Mouse (Mus musculus) heart, embryonic 14.5 days (tissue): ENCODE results near the gene Cep19. TPM values are rescaled to one million over a fixed set of nuclear protein-coding genes. Genes with fewer than 3 reads are reported as not detected.

ENCODE experiments used
- ATAC-seq: fragments of 200-750 bp; cut with Nextera tagmentation; 2 replicates; pipeline ENCODE4 v1.8.0; 2017; ENCODE audit warnings: low read depth, moderate TSS enrichment; ENCODE audit not compliant: insufficient number of reproducible peaks, insufficient read depth, low FRiP score
- H3K27ac ChIP-seq, 2 experiments: fragments of 200-500 bp in 1 of 2; fragments of 300-500 bp in 1 of 2; sonication (generic) in 1 of 2; replicated peaks in 1 of 2; 2 replicates each; pipeline ENCODE4 v1.5.1; 2012 to 2014; ENCODE audit warnings: low read depth in 2 of 2, low read length in 2 of 2, control low read depth in 1 of 2, mild to moderate bottlenecking in 1 of 2, mixed read lengths in 1 of 2; ENCODE audit not compliant: control insufficient read depth in 1 of 2, insufficient read depth in 1 of 2
- H3K27me3 ChIP-seq: fragments of 300-500 bp; sonication (generic); 2 replicates; pipeline ENCODE4 v1.6.1; 2014; ENCODE audit warnings: mild to moderate bottlenecking, low read length, control low read depth; ENCODE audit not compliant: control insufficient read depth, insufficient read depth
- H3K36me3 ChIP-seq: fragments of 300-500 bp; sonication (generic); 2 replicates; pipeline ENCODE4 v1.6.1; 2014; ENCODE audit warnings: mild to moderate bottlenecking, control low read depth, low read length, mixed read lengths; ENCODE audit not compliant: control insufficient read depth, insufficient read depth
- H3K4me1 ChIP-seq, 2 experiments: fragments of 200-500 bp in 1 of 2; fragments of 300-500 bp in 1 of 2; sonication (generic) in 1 of 2; 2 replicates each; pipeline ENCODE4 v1.6.1; 2012 to 2014; ENCODE audit warnings: low read length in 2 of 2, control low read depth in 1 of 2, mixed read lengths in 1 of 2; ENCODE audit not compliant: control insufficient read depth in 2 of 2, insufficient read depth in 2 of 2
- H3K4me2 ChIP-seq: fragments of 300-500 bp; sonication (generic); 2 replicates; pipeline ENCODE4 v1.6.1; 2014; ENCODE audit warnings: mild to moderate bottlenecking, low read length
- H3K4me3 ChIP-seq, 2 experiments: fragments of 200-500 bp in 1 of 2; fragments of 300-500 bp in 1 of 2; sonication (generic) in 1 of 2; 2 replicates each; pipeline ENCODE4 v1.5.1; 2012 to 2014; ENCODE audit warnings: low read length in 2 of 2, mild to moderate bottlenecking in 2 of 2, control low read depth in 1 of 2, low read depth in 1 of 2, moderate library complexity in 1 of 2; ENCODE audit not compliant: control insufficient read depth in 1 of 2, insufficient read depth in 1 of 2
- H3K9ac ChIP-seq: fragments of 300-500 bp; sonication (generic); 2 replicates; pipeline ENCODE4 v1.6.1; 2014; ENCODE audit warnings: mild to moderate bottlenecking, low read length
- H3K9me3 ChIP-seq: fragments of 300-500 bp; sonication (generic); 2 replicates; pipeline ENCODE4 v1.6.1; 2016; ENCODE audit warnings: low read length, control low read depth; ENCODE audit not compliant: control insufficient read depth
- WGBS: fragments of 180-500 bp; shearing (Covaris S2); extraction: QIAGEN DNeasy Blood & Tissue Kit; methylation state at CpG from one replicate; pipeline ENCODE4 v1.1.7; 2014; 5-methylcytosine and 5-hydroxymethylcytosine counted together
- polyA plus RNA-seq: library from polyadenylated mRNA; unstranded; fragments of >200 nt; fragmentation: Nextera tagmentation; extraction: Ambion mirVana; gene quantifications from 2 replicates; pipeline ENCODE4 v1.2.1, GENCODE M21; 2014

The Cep19 gene
- polyA plus RNA-seq, 1 experiment from 2014 or later = 25.0 TPM

DNA sequence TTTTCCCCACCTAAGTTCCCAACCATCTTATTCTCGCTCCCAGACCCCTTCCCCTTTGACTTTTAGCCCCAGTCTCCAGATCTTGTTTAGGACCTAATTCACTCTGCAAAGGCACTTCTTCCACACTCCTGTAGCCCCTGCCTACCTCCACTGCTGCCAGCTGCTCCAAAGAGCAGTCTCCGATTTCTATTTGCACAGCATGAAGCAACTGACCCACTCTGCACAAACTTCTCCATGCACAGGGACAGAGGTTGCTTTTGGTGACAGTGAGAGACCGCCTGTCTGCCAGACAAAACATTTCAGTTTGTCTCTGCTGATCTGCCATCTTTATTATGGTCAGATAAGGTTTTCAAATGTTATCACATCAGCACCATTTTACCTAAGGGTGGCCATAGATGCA, 33.5 kb downstream of the Cep19 start:
- no peaks in the 10 kb centered on the region for H3K36me3 ChIP-seq
- H3K27ac ChIP-seq = no peak overlapping the region
- ATAC-seq = no peak
- H3K9ac ChIP-seq = no peak overlapping the region
- 91% methylated on average over 3 of the region's 3 CpGs for WGBS
- no peak overlapping the region for H3K4me3 ChIP-seq
- H3K4me2 ChIP-seq = no peak overlapping the region
- H3K4me1 ChIP-seq = peaks cover 0 to 5% of the 10 kb centered on the region in 2 experiments; a peak in 1 of 4 replicates
- no peaks in the 10 kb centered on the region for H3K27me3 ChIP-seq
- H3K9me3 ChIP-seq = no peaks in the 10 kb centered on the region

DNA sequence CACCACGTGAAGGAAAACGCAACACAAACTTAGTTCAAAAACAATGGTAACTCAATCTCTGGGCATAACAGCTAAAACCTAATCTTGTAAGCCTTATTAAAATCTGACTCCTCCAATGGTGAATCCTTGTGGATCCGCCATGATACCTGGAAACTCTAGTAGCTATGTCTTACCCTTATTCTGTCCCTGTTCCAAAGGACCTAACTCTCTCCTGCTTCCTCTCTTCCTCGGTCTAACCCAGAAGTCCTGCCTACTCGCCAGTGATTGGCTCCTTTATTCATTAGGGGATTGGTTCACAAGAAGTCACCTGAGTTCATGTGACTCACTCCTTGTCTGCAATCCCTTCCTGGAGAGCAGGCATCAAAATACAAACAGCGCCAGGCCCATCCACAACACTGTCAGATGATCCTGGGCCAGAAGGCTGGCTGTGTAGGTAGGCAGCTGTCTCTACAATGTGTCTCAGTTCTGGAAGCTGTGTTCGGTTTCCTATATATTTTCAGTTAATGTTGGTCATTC, 36.3 kb downstream of the Cep19 start:
- WGBS = 74% methylated on average over 7 of the region's 7 CpGs
- Histone ChIP-seq H3K4me2 (no peak overlapping the region), H3K4me1 (no peaks in the 10 kb centered on the region), H3K36me3 (no peaks in the 10 kb centered on the region), H3K27me3 (no peaks in the 10 kb centered on the region), H3K4me3 (no peak overlapping the region), H3K9ac (no peak overlapping the region), H3K27ac (no peak overlapping the region), H3K9me3 (no peaks in the 10 kb centered on the region)
- no peak for ATAC-seq

DNA sequence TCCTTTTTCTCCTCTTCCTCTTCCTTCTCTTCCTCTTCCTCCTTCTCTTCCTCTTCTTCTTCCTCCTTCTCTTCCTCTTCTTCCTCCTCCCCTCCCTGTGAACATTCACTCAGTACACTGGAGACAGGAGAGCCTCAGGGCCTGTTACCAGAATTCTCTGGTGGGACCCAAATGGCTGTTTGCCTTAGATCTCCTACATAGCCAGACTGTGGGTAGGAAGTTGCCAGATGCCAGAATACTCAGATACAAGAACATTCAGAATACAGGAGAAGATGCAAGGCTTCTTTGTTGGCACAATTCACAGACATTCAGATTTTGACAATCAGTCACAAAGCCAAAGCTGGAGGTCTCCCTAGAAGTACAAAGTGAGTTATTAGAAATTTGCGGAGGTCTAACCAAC, 39.4 kb downstream of the Cep19 start:
- no peak overlapping the region for H3K4me3 ChIP-seq
- no peak overlapping the region for H3K27ac ChIP-seq
- 0 out of 2 replicates have a peak, but pooled peaks cover 3% of the 10 kb centered on the region for H3K9me3 ChIP-seq
- WGBS = 84% methylated on average over 1 of the region's 1 CpGs
- no peak overlapping the region for H3K9ac ChIP-seq
- no peak overlapping the region for H3K4me2 ChIP-seq
- H3K4me1 ChIP-seq = no peaks in the 10 kb centered on the region
- H3K36me3 ChIP-seq = no peaks in the 10 kb centered on the region
- ATAC-seq = no peak
- H3K27me3 ChIP-seq = no peaks in the 10 kb centered on the region

GRCm38 (mm10) chr16:32143766-32144165, 44.2 kb downstream of the Cep19 start:
- WGBS = 86% methylated on average over 15 of the region's 15 CpGs
- Histone ChIP-seq H3K36me3 (0 out of 2 replicates have a peak, but pooled peaks cover 2% of the 10 kb centered on the region), H3K4me1 (no peaks in the 10 kb centered on the region), H3K27ac (no peak overlapping the region), H3K9ac (no peak overlapping the region), H3K9me3 (0 out of 2 replicates have a peak, but pooled peaks cover 3% of the 10 kb centered on the region), H3K4me2 (no peak overlapping the region), H3K4me3 (no peak overlapping the region), H3K27me3 (no peaks in the 10 kb centered on the region)
- no peak for ATAC-seq

GRCm38 (mm10) chr16:32144592-32144991, 45.0 kb downstream of the Cep19 start:
- no peaks in the 10 kb centered on the region for H3K4me1 ChIP-seq
- 0 out of 2 replicates have a peak, but pooled peaks cover 2% of the 10 kb centered on the region for H3K36me3 ChIP-seq
- no peak overlapping the region for H3K27ac ChIP-seq
- H3K9me3 ChIP-seq = 0 out of 2 replicates have a peak, but pooled peaks cover 3% of the 10 kb centered on the region
- 88% methylated on average over 17 of the region's 17 CpGs for WGBS
- H3K9ac ChIP-seq = no peak overlapping the region
- H3K27me3 ChIP-seq = no peaks in the 10 kb centered on the region
- ATAC-seq = no peak
- H3K4me2 ChIP-seq = no peak overlapping the region
- no peak overlapping the region for H3K4me3 ChIP-seq

DNA sequence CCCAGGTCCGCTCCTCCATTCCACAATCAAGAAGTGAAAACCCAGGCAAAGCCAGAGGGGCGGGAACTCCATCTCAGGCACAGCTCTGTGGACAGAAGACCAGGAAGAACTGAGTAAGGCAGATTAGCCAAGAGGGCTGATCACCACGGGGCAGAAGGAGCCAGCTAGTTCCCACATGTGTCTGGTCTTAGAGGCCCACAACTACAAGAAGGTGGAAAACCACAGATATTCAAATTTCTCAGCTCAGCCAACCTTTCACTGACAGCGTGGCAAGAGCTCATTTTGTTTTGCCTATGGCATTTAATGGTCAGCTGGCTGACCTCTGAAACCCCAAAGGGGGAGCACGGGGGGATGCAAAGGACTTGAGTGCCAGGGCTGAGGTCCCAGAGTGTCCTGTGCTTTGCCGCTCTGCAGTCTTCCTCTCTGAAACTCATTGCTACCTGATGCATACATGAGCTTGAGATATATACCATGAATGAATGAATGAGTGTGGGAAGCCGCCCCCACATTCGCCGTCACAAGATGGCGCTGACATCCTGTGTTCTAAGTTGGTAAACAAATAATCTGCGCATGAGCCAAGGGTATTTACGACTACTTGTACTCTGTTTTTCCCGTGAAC, 48.1 kb downstream of the Cep19 start:
- Histone ChIP-seq H3K4me3 (no peak overlapping the region; a peak in 2 of 4 replicates), H3K9me3 (0 out of 2 replicates have a peak, but pooled peaks cover 3% of the 10 kb centered on the region), H3K9ac (no peak overlapping the region), H3K4me1 (no peaks in the 10 kb centered on the region), H3K4me2 (peak overlapping the region; percentile 33), H3K27ac (no peak overlapping the region), H3K27me3 (no peaks in the 10 kb centered on the region), H3K36me3 (0 out of 2 replicates have a peak, but pooled peaks cover 2% of the 10 kb centered on the region)
- WGBS = 60% methylated on average over 10 of the region's 13 CpGs
- ATAC-seq = no peak

- Histone ChIP-seq H3K27me3 (no peaks in the 10 kb centered on the region), H3K27ac (no peak overlapping the region), H3K9me3 (no peaks in the 10 kb centered on the region), H3K4me3 (no peak overlapping the region), H3K36me3 (no peaks in the 10 kb centered on the region), H3K4me2 (no peak overlapping the region), H3K9ac (peak overlapping the region; percentile 3; the same call in 1 of the 2 replicates), H3K4me1 (no peaks in the 10 kb centered on the region)
- no peak for ATAC-seq
- 75% methylated on average over 1 of the region's 1 CpGs for WGBS
Measured at GRCm38 (mm10) chr16:32153976-32154375, 54.4 kb downstream of the Cep19 start.
